Mouse (Mus musculus) CD4-positive helper T cell, adult 2 months (primary cell): ENCODE results near the gene 1700123O20Rik.

ENCODE experiments used
- DNase-seq: peaks from one replicate; pipeline ENCODE4 v3.0.0-alpha.2; 2012; ENCODE audit warnings: low read depth, missing footprints, low spot score

The 1700123O20Rik gene

DNA sequence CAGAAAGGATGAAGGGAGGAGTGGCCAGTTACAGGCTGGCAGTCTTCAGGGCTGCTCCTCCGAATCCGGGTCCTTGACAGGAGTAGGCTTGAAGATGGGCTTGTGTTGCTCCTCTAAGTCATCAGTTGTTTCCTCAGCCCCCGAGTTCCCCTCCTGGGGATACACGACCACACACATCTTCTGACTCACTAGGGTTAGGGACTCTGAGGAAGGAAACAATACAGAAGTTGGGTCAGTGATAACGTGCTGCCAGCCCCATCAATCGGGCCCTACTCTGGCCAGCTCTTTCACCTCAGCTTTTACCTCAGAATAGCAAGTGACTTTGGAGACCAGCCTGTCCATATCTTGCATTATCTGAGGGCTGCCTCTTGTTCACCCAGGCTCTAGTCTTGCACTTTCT, 38.0 kb downstream of the 1700123O20Rik start:
- DNase-seq, result no peak

DNA sequence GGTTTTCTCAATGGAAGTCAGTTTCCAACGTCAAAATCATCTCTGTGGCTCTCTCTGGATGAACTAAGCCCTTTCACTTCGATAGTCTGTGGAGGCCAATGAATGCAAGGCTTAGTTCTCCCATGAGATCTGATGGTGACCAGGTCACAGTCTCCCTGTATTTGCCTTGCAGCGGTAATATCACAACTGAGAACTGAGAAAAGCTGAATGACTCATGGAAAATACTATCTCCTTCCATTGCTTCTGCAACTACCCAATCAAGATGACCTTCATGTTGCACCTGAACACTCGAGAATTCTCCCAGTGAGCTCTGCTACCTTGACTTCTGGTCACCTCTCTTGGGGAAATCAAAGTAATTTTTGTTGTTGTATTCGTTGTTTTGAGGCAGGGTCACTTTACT, 41.5 kb downstream of the 1700123O20Rik start:
- no peak for DNase-seq

DNA sequence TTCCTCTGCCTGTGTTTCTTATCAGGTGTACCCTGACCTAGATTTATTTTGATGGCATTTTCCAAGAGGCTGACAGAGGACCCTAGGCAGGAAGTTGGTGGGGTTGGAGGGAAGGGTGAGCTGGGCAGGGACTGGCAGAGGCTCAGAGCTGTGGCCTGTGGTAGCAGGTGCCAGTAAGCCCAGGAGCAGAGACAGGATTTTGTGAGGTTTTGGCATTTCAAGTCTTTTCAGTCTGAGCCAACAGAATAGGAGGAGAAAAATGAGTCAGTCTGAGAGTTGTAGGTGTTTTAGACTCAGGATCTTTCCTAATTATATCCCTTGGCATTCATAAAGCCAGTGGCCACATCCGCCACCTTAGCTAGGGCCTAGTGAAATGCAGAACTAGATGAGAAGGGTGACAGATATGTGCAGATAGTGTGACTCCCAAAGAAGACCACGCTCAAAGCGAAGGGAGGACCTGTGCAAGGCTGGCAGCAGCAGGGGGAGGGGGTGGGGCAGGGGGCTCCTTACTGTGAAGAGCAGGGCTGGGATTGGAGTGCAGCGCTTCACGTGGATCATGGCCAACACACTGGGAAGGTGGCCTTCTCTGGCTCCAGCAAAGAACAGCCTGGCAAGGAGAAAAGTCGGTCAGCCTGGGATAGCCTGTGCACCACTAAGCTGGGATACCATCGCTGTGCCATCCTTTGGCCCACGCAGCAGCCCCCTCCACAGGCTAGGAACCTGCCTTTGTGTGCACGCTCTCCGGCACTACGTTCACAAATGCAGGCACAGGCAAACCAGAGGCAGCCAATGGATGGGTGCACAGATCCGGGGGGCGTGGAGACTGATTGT, 43.0 kb downstream of the 1700123O20Rik start:
- DNase-seq, result no peak

DNA sequence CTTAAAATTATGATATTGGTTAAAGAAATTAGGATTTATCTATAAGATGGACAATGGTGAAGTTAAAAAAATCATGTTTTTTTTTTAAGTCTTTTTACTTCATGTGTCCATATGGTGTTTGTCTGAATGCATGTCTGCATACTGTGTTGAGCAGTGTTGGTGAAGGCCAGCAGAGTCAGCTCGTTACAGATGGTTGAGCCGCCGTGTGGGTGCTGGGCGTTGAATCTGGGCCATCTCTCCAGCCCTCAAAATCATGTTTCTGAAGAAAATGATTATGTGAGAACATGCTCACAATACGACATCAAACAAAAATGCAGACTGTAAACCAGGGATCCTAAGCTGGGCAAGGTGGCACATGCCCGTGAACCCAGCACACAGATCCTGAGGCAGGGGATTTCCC, 44.3 kb downstream of the 1700123O20Rik start:
- DNase-seq, result no peak

DNA sequence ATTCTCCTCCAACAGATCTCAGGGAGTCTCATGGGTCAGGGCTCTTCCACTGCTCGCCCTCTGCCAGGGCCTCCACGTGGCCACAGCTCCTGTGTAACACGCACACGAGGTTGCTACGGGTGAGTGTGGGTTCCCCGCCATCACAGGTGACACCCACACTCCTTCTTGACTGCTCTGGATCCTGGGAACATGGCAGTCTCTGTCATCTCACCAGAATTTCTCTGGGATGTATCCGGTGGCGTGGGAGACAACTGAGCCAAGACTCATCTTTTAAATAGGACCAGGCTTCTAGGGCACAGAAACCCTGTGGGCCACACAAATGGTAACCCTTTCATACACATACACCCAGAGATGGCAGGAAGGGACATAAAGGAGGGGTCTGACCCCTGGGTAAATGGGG, 46.2 kb downstream of the 1700123O20Rik start:
- DNase-seq, result no peak

DNA sequence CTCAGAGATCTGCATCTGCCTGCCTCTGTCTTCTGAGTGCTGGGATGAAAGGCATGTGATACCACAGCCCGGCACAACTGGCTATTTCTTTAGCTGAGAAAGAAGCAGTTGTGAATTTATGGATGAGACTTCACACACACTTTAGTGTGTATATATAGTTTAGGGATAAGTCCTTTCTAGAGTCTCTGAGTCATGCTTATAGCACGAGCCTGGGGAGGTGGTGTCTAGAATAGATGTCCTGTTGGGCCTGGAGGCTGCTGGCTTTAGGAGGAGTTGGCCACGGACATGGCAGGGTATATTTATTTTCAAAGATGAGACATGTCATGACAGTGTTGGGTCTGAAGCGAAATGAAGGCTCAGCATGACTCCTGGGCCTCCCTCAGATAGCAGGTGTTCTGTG, 48.0 kb downstream of the 1700123O20Rik start:
- DNase-seq, result no peak

DNA sequence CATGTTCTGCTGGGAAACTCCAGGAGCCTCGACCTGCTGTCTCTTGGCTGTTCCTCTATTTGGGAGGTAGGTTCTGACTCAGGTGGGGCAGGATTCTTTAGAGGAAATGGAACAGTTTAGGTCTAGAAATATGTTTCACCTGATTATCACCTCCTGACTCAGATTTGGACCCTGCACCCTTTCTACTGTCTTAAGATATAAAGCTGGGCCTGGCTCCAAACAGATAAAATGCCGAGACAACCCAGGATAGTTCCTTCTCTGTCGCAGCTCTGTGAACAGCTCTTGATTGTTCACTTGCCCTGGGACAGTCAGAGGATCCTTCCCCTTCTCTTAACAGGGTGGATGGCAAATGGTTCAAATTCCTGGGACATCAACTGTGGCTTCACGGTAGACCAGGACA, 49.2 kb downstream of the 1700123O20Rik start:
- no peak for DNase-seq

DNA sequence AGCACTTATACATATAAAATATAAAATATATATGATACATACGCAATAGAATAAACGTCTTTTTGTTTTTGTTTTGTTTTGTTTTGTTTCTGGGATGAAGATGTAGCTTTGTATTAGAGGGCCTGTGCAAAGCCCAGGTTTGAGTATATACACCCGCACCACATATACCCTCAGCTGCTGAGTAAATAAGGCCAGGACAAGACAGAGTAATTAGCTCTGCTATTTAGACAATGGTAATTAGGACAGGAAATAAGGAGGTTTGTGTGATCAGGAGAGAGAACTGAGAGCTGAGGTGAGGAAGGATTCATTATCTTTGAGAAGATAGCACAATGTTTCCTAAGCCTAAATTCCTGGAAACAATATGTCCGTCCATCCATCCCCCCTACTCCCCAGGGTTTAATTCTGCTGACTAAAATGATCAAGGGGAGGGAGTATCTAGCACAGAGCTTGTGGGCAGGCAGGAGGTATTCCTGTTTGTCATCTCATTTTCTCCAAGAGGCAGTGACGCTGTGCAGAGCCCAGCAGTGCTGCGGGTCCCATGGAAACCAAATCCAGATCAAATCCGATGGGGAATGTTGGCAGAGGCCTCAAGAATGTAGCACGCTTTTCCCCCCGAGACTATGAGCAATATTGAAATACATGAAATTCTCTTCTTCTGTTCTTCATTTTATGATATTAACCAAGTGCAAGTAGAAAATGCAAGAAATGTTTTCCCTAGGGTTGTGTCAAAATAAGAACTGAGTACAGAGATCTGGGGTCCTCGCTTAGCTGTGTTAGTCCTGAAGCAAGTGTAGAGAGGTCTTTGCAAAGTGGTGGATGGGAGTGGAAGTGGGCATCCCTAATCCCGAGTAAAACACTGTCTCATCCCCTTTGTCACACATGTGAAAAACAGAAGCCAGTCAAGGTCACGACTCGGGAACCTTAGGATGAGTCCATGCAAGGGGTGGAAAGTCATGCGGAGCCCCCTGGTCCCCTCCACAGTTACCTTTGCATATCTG, 50.8 kb downstream of the 1700123O20Rik start:
- no peak for DNase-seq

DNA sequence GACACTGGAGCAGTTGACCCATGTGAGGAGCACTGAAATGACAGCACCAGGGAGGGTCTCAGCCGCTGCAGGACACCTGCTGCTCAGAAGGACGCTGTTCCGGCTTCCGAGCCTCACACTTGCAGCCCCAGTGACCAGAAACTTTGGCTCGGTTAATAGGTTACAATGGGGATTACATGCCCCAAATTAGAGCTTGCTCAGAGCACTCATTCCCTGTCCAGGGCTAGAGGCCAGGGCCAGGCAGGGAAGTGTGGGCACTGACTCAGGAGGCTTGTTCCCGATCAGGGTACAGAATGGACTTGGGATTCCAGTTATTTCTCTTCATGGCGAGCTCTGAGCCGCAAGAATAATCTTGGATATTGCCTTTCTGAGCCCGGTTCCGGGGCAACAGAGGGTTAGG, 51.6 kb downstream of the 1700123O20Rik start:
- no peak for DNase-seq
